Mouse (Mus musculus) neural tube, embryonic 15.5 days (tissue): ENCODE measurements around the gene Maats1. TPM values are rescaled to one million over a fixed set of nuclear protein-coding genes. Genes with fewer than 3 reads are reported as not detected.
"Not testable (repeated sequence)": the region's sequence is repeated elsewhere in the genome, so short reads cannot be mapped to it uniquely, and the experiment has no call there.

Experiments used
- ATAC-seq: fragments of 200-750 bp; cut with Nextera tagmentation; 2 replicates; pipeline ENCODE4 v1.8.0; 2017; ENCODE audit warnings: mild to moderate bottlenecking, moderate TSS enrichment, moderate library complexity; ENCODE audit not compliant: low FRiP score
- H3K27ac ChIP-seq: fragments of 300-500 bp; sonication (generic); replicated peaks from 2 replicates; pipeline ENCODE4 v1.5.1; 2015; ENCODE audit warnings: mild to moderate bottlenecking, inconsistent platforms
- H3K27me3 ChIP-seq: fragments of 300-500 bp; sonication (generic); replicated peaks from 2 replicates; pipeline ENCODE4 v1.6.1; 2015; ENCODE audit warnings: inconsistent platforms
- H3K36me3 ChIP-seq: fragments of 300-500 bp; sonication (generic); 2 replicates; pipeline ENCODE4 v1.6.1; 2015; ENCODE audit warnings: inconsistent platforms
- H3K4me1 ChIP-seq: fragments of 300-500 bp; sonication (generic); 2 replicates; pipeline ENCODE4 v1.6.1; 2015; ENCODE audit warnings: inconsistent platforms
- H3K4me2 ChIP-seq: fragments of 300-500 bp; sonication (generic); 2 replicates; pipeline ENCODE4 v1.6.1; 2015; ENCODE audit warnings: inconsistent platforms, mild to moderate bottlenecking, moderate library complexity
- H3K4me3 ChIP-seq: fragments of 300-500 bp; sonication (generic); replicated peaks from 2 replicates; pipeline ENCODE4 v1.5.1; 2015; ENCODE audit warnings: mild to moderate bottlenecking, inconsistent platforms
- H3K9ac ChIP-seq: fragments of 300-500 bp; sonication (generic); replicated peaks from 2 replicates; pipeline ENCODE4 v1.6.1; 2015; ENCODE audit warnings: mild to moderate bottlenecking, inconsistent platforms
- H3K9me3 ChIP-seq: fragments of 300-500 bp; sonication (generic); replicated peaks from 2 replicates; pipeline ENCODE4 v1.6.1; 2016; ENCODE audit warnings: inconsistent platforms
- WGBS: fragments of 180-500 bp; shearing (Covaris S2); methylation state at CpG from one replicate; pipeline ENCODE4 v1.1.7; 2015; ENCODE audit warnings: mixed read lengths; 5-methylcytosine and 5-hydroxymethylcytosine counted together
- polyA plus RNA-seq: library from polyadenylated mRNA; unstranded; fragments of >200 nt; fragmentation: Nextera tagmentation; extraction: Ambion mirVana; gene quantifications from 2 replicates; pipeline ENCODE4 v1.2.1, GENCODE M21; 2015

The Maats1 gene
- polyA plus RNA-seq, 1 experiment from 2014 or later = 0.88 TPM

GRCm38 (mm10) chr16:38344941-38345725 is 3.2 kb upstream of the Maats1 start:
- Histone ChIP-seq H3K9ac (no peak overlapping the region), H3K9me3 (no peaks in the 10 kb centered on the region), H3K4me1 (peaks cover 20% of the 10 kb centered on the region), H3K27me3 (no peaks in the 10 kb centered on the region), H3K4me2 (no peak overlapping the region), H3K36me3 (peaks cover 9% of the 10 kb centered on the region), H3K27ac (no peak overlapping the region), H3K4me3 (no peak overlapping the region)
- no peak for ATAC-seq
- WGBS = 91% methylated on average over 3 of the region's 3 CpGs

- not testable (repeated sequence) for H3K4me3 ChIP-seq, H3K4me2 ChIP-seq, ATAC-seq, H3K4me1 ChIP-seq, H3K36me3 ChIP-seq, H3K27me3 ChIP-seq, H3K9me3 ChIP-seq, H3K27ac ChIP-seq, H3K9ac ChIP-seq
- 85% methylated on average over 4 of the region's 4 CpGs for WGBS
Observed at GRCm38 (mm10) chr16:38338077-38338476, 3.9 kb downstream of the Maats1 start.

- Histone ChIP-seq H3K4me2 (no peak overlapping the region), H3K4me3 (no peak overlapping the region), H3K27ac (no peak overlapping the region), H3K9me3 (no peaks in the 10 kb centered on the region), H3K9ac (no peak overlapping the region), H3K27me3 (no peaks in the 10 kb centered on the region), H3K36me3 (no peaks in the 10 kb centered on the region), H3K4me1 (no peaks in the 10 kb centered on the region)
- 41% methylated on average over 6 of the region's 6 CpGs for WGBS
- no peak for ATAC-seq
Observed at GRCm38 (mm10) chr16:38334431-38334830, 7.5 kb downstream of the Maats1 start.

- 90% methylated on average over 3 of the region's 3 CpGs for WGBS
- Histone ChIP-seq H3K9ac (no peak overlapping the region), H3K27ac (no peak overlapping the region), H3K9me3 (no peaks in the 10 kb centered on the region), H3K36me3 (no peaks in the 10 kb centered on the region), H3K27me3 (no peaks in the 10 kb centered on the region), H3K4me2 (no peak overlapping the region), H3K4me1 (no peaks in the 10 kb centered on the region), H3K4me3 (no peak overlapping the region)
- no peak for ATAC-seq
Observed at GRCm38 (mm10) chr16:38329340-38329739, 12.6 kb downstream of the Maats1 start.

GRCm38 (mm10) chr16:38326778-38327397 is 15.1 kb downstream of the Maats1 start:
- WGBS = 82% methylated on average over 11 of the region's 11 CpGs
- H3K27ac ChIP-seq = no peak overlapping the region
- ATAC-seq = no peak
- no peaks in the 10 kb centered on the region for H3K36me3 ChIP-seq
- H3K4me3 ChIP-seq = no peak overlapping the region
- H3K9me3 ChIP-seq = no peaks in the 10 kb centered on the region
- no peaks in the 10 kb centered on the region for H3K27me3 ChIP-seq
- H3K4me1 ChIP-seq = no peaks in the 10 kb centered on the region
- no peak overlapping the region for H3K9ac ChIP-seq
- no peak overlapping the region for H3K4me2 ChIP-seq

- H3K9me3 ChIP-seq = no peaks in the 10 kb centered on the region
- H3K9ac ChIP-seq = no peak overlapping the region
- H3K4me3 ChIP-seq = no peak overlapping the region
- no peak overlapping the region for H3K27ac ChIP-seq
- no peaks in the 10 kb centered on the region for H3K36me3 ChIP-seq
- H3K27me3 ChIP-seq = no peaks in the 10 kb centered on the region
- ATAC-seq = no peak
- H3K4me1 ChIP-seq = no peaks in the 10 kb centered on the region
- WGBS = 91% methylated on average over 15 of the region's 15 CpGs
- no peak overlapping the region for H3K4me2 ChIP-seq
Observed at GRCm38 (mm10) chr16:38324311-38324710, 17.6 kb downstream of the Maats1 start.

GRCm38 (mm10) chr16:38321452-38321935 is 20.4 kb downstream of the Maats1 start:
- Histone ChIP-seq H3K4me2 (peak overlapping the region; percentile 55), H3K4me1 (no peaks in the 10 kb centered on the region), H3K4me3 (peak overlapping the region; percentile 20; the same call in 1 of the 2 replicates), H3K9me3 (no peaks in the 10 kb centered on the region), H3K36me3 (no peaks in the 10 kb centered on the region), H3K27ac (no peak overlapping the region), H3K9ac (no peak overlapping the region), H3K27me3 (no peaks in the 10 kb centered on the region)
- WGBS = 31% methylated on average over 17 of the region's 17 CpGs
- ATAC-seq = peak; percentile 81

- H3K9me3 ChIP-seq = no peaks in the 10 kb centered on the region
Observed at GRCm38 (mm10) chr16:38319087-38319486, 22.9 kb downstream of the Maats1 start.

GRCm38 (mm10) chr16:38318492-38318891 is 23.5 kb downstream of the Maats1 start:
- Histone ChIP-seq H3K9ac (no peak overlapping the region), H3K36me3 (no peaks in the 10 kb centered on the region), H3K27ac (no peak overlapping the region), H3K9me3 (no peaks in the 10 kb centered on the region), H3K4me2 (no peak overlapping the region), H3K4me3 (no peak overlapping the region), H3K27me3 (no peaks in the 10 kb centered on the region), H3K4me1 (no peaks in the 10 kb centered on the region)
- ATAC-seq = no peak
- 84% methylated on average over 9 of the region's 9 CpGs for WGBS

More at GRCm38 (mm10) chr16:38319087-38319486, 22.9 kb downstream of the Maats1 start:
- WGBS = 94% methylated on average over 4 of the region's 4 CpGs
- H3K27me3 ChIP-seq = no peaks in the 10 kb centered on the region
- H3K4me2 ChIP-seq = no peak overlapping the region
- H3K36me3 ChIP-seq = no peaks in the 10 kb centered on the region
- no peak overlapping the region for H3K9ac ChIP-seq
- H3K27ac ChIP-seq = no peak overlapping the region
- ATAC-seq = no peak
- no peaks in the 10 kb centered on the region for H3K4me1 ChIP-seq
- H3K4me3 ChIP-seq = no peak overlapping the region

- Histone ChIP-seq H3K4me3 (no peak overlapping the region), H3K4me2 (no peak overlapping the region), H3K27me3 (no peaks in the 10 kb centered on the region), H3K4me1 (peaks cover 8% of the 10 kb centered on the region), H3K36me3 (no peaks in the 10 kb centered on the region), H3K9me3 (no peaks in the 10 kb centered on the region), H3K27ac (no peak overlapping the region; the same call in 1 of the 2 replicates), H3K9ac (no peak overlapping the region)
- WGBS = 65% methylated on average over 11 of the region's 11 CpGs
- no peak for ATAC-seq
Observed at GRCm38 (mm10) chr16:38308195-38308594, 33.7 kb downstream of the Maats1 start.

GRCm38 (mm10) chr16:38307651-38308050 is 34.3 kb downstream of the Maats1 start:
- ATAC-seq = no peak
- H3K4me1 ChIP-seq = peaks cover 8% of the 10 kb centered on the region
- H3K9ac ChIP-seq = no peak overlapping the region
- H3K4me2 ChIP-seq = no peak overlapping the region
- no peaks in the 10 kb centered on the region for H3K36me3 ChIP-seq
- H3K27me3 ChIP-seq = no peaks in the 10 kb centered on the region
- H3K4me3 ChIP-seq = no peak overlapping the region
- WGBS = 40% methylated on average over 7 of the region's 7 CpGs
- H3K27ac ChIP-seq = no peak overlapping the region
- H3K9me3 ChIP-seq = no peaks in the 10 kb centered on the region

- ATAC-seq = no peak
- Histone ChIP-seq H3K27ac (no peak overlapping the region), H3K36me3 (no peaks in the 10 kb centered on the region), H3K4me1 (peaks cover 8% of the 10 kb centered on the region), H3K4me3 (no peak overlapping the region), H3K9ac (no peak overlapping the region), H3K9me3 (no peaks in the 10 kb centered on the region), H3K4me2 (no peak overlapping the region), H3K27me3 (no peaks in the 10 kb centered on the region)
- WGBS = 21% methylated on average over 5 of the region's 5 CpGs
Observed at GRCm38 (mm10) chr16:38307221-38307605, 34.7 kb downstream of the Maats1 start.
